Mouse (Mus musculus) MEL (cell line): ENCODE measurements around the gene Ifnar1.

ENCODE experiments used
- CTCF ChIP-seq, 3 experiments: IDR thresholded peaks in 2 of 3; conservative IDR thresholded peaks in 1 of 3; 2 replicates each; pipeline ENCODE4 v1.5.1; 2011 to 2012; ENCODE audit warnings: low read length in 3 of 3, low read depth in 2 of 3, mild to moderate bottlenecking in 2 of 3, improper control_type of control experiment in 1 of 3, inconsistent platforms in 1 of 3, mixed read lengths in 1 of 3, moderate library complexity in 1 of 3; ENCODE audit not compliant: control insufficient read depth in 1 of 3, insufficient read depth in 1 of 3, poor library complexity in 1 of 3, severe bottlenecking in 1 of 3
- EP300 ChIP-seq, 2 experiments: IDR thresholded peaks; 2 replicates each; pipeline ENCODE4 v1.6.1; 2011; ENCODE audit warnings: improper control_type of control experiment in 2 of 2, low read length in 2 of 2, low read depth in 1 of 2, mild to moderate bottlenecking in 1 of 2
- MAX ChIP-seq: IDR thresholded peaks from 2 replicates; pipeline ENCODE4 v1.6.1; 2011; ENCODE audit warnings: low read length, improper control_type of control experiment
- MEF2A ChIP-seq: IDR thresholded peaks from 2 replicates; pipeline ENCODE4 v1.6.1; 2014; ENCODE audit warnings: low read depth, mild to moderate bottlenecking, inconsistent platforms, low read length, improper control_type of control experiment; ENCODE audit not compliant: poor library complexity, insufficient replicate concordance, severe bottlenecking; ENCODE audit errors: extremely low read depth
- MYC ChIP-seq: IDR thresholded peaks from 2 replicates; pipeline ENCODE4 v1.6.1; 2011; ENCODE audit warnings: low read depth, mild to moderate bottlenecking, low read length, improper control_type of control experiment, moderate library complexity
- POLR2A ChIP-seq, 2 experiments: IDR thresholded peaks; 2 replicates each; pipeline ENCODE4 v1.6.1; 2011 to 2012; ENCODE audit warnings: low read length in 2 of 2, mild to moderate bottlenecking in 2 of 2, control low read depth in 1 of 2, improper control_type of control experiment in 1 of 2, low read depth in 1 of 2, moderate library complexity in 1 of 2; ENCODE audit not compliant: control insufficient read depth in 1 of 2, insufficient read depth in 1 of 2, poor library complexity in 1 of 2
- TAL1 ChIP-seq: IDR thresholded peaks from 2 replicates; pipeline ENCODE4 v1.6.1; 2012; ENCODE audit warnings: mild to moderate bottlenecking, inconsistent platforms, low read length, moderate library complexity, mixed read lengths
- UBTF ChIP-seq: IDR thresholded peaks from 2 replicates; pipeline ENCODE4 v1.6.1; 2012; ENCODE audit warnings: low read depth, mild to moderate bottlenecking, inconsistent platforms, low read length, improper control_type of control experiment, moderate library complexity, borderline replicate concordance; ENCODE audit not compliant: insufficient read depth
- USF1 ChIP-seq: IDR thresholded peaks from 2 replicates; pipeline ENCODE4 v1.6.1; 2014; ENCODE audit warnings: low read depth, mild to moderate bottlenecking, inconsistent platforms, low read length, improper control_type of control experiment, moderate library complexity
- USF2 ChIP-seq, 2 experiments: IDR thresholded peaks; 2 replicates each; pipeline ENCODE4 v1.6.1; 2011 to 2012; ENCODE audit warnings: improper control_type of control experiment in 2 of 2, low read length in 2 of 2, borderline replicate concordance in 1 of 2, inconsistent platforms in 1 of 2, low read depth in 1 of 2, mild to moderate bottlenecking in 1 of 2; ENCODE audit not compliant: insufficient read depth in 1 of 2
- ZMIZ1 ChIP-seq: IDR thresholded peaks from 2 replicates; pipeline ENCODE4 v1.6.1; 2012; ENCODE audit warnings: low read depth, mild to moderate bottlenecking, inconsistent platforms, low read length, improper control_type of control experiment, moderate library complexity

- TF ChIP-seq TAL1 (peak; percentile 36; the same call in 1 of the 2 replicates), ZMIZ1 (no peak), MEF2A (no peak), MAX (no peak), CTCF (IDR thresholded peaks at IDR 0.05 in 2 of 3, conservative IDR thresholded peaks at IDR 0.05 in 1 of 3; ENCODE audit: control insufficient read depth in 1 of 3, insufficient read depth in 1 of 3, low read depth in 2 of 3, low read length in 3 of 3, poor library complexity in 1 of 3, severe bottlenecking in 1 of 3) (0 out of 6 replicates have a peak, but pooled peaks of 1 of the 3 experiments have one; percentile 7), USF1 (no peak), POLR2A (IDR thresholded peaks at IDR 0.05; ENCODE audit: control insufficient read depth in 1 of 2, insufficient read depth in 1 of 2, low read depth in 1 of 2, low read length in 2 of 2, poor library complexity in 1 of 2) (no peak), USF2 (IDR thresholded peaks at IDR 0.05; ENCODE audit: borderline replicate concordance in 1 of 2, insufficient read depth in 1 of 2, low read depth in 1 of 2, low read length in 2 of 2) (no peak), EP300 (IDR thresholded peaks at IDR 0.05; ENCODE audit: low read depth in 1 of 2, low read length in 2 of 2) (peak; percentile 33 to 38; a peak in 2 of 4 replicates), UBTF (no peak), MYC (no peak)
These were observed 58.6 kb downstream of the Ifnar1 start for GRCm38 (mm10) chr16:91543619-91544018.
